Mouse (Mus musculus): ENCODE measurements around the gene Cdc5l.
"Not testable (repeated sequence)": the region's sequence is repeated elsewhere in the genome, so short reads cannot be mapped to it uniquely, and the experiment has no call there.

Cdc5l gene

GRCm38 (mm10) chr17:45433419-45434261 is at the start of gene Cdc5l:
Gene Cdc5l, minus strand, starts transcription at chr17:45433737.
- in situ Hi-C loops (cut with MboI, MseI): no loop called here

- in situ Hi-C loops (cut with MboI, MseI): no loop called here
Observed at GRCm38 (mm10) chr17:45480429-45480828, 46.9 kb upstream of the Cdc5l start.

- in situ Hi-C loops (cut with MboI, MseI): loop anchor here (5.0 kb wide), 1 partner anchor 74 kb away; no protein-coding TSS in a partner anchor
Observed at GRCm38 (mm10) chr17:45478234-45478825, 44.8 kb upstream of the Cdc5l start.

- in situ Hi-C loops (cut with MboI, MseI): loop anchor here (5.0 kb wide), 1 partner anchor 77 kb away; no protein-coding TSS in a partner anchor
Observed at GRCm38 (mm10) chr17:45474669-45475465, 41.3 kb upstream of the Cdc5l start, which contains the start of gene Spats1. Gene Spats1, minus strand, starts transcription at chr17:45475415.

- in situ Hi-C loops (cut with MboI, MseI): no loop called here
Observed at GRCm38 (mm10) chr17:45474146-45474545, 40.6 kb upstream of the Cdc5l start.

- in situ Hi-C loops (cut with MboI, MseI): no loop called here
Observed at GRCm38 (mm10) chr17:45473667-45474066, 40.1 kb upstream of the Cdc5l start.

GRCm38 (mm10) chr17:45470726-45471125 is 37.2 kb upstream of the Cdc5l start:
- in situ Hi-C loops (cut with MboI, MseI): no loop called here

- in situ Hi-C loops (cut with MboI, MseI): no loop called here
Observed at GRCm38 (mm10) chr17:45468302-45468701, 34.8 kb upstream of the Cdc5l start.

- in situ Hi-C loops (cut with MboI, MseI): no loop called here
Observed at GRCm38 (mm10) chr17:45466701-45467100, 33.2 kb upstream of the Cdc5l start.

GRCm38 (mm10) chr17:45464255-45464654 is 30.7 kb upstream of the Cdc5l start:
- in situ Hi-C loops (cut with MboI, MseI): no loop called here

GRCm38 (mm10) chr17:45462506-45462905 is 29.0 kb upstream of the Cdc5l start:
- in situ Hi-C loops (cut with MboI, MseI): no loop called here

- in situ Hi-C loops (cut with MboI, MseI): no loop called here
Observed at GRCm38 (mm10) chr17:45459062-45459461, 25.5 kb upstream of the Cdc5l start.

GRCm38 (mm10) chr17:45458516-45458915 is 25.0 kb upstream of the Cdc5l start:
- in situ Hi-C loops (cut with MboI, MseI): no loop called here

- in situ Hi-C loops (cut with MboI, MseI): no loop called here
Observed at GRCm38 (mm10) chr17:45457487-45457886, 23.9 kb upstream of the Cdc5l start.

GRCm38 (mm10) chr17:45456260-45457152 is 23.0 kb upstream of the Cdc5l start:
- in situ Hi-C loops (cut with MboI, MseI): no loop called here

GRCm38 (mm10) chr17:45455783-45456182 is 22.2 kb upstream of the Cdc5l start:
- in situ Hi-C loops (cut with MboI, MseI): not testable (repeated sequence)

GRCm38 (mm10) chr17:45454794-45455193 is 21.3 kb upstream of the Cdc5l start:
- in situ Hi-C loops (cut with MboI, MseI): no loop called here

GRCm38 (mm10) chr17:45452271-45452670 is 18.7 kb upstream of the Cdc5l start:
- in situ Hi-C loops (cut with MboI, MseI): no loop called here

- in situ Hi-C loops (cut with MboI, MseI): no loop called here
Observed at GRCm38 (mm10) chr17:45450153-45450552, 16.6 kb upstream of the Cdc5l start.

- in situ Hi-C loops (cut with MboI, MseI): no loop called here
Observed at GRCm38 (mm10) chr17:45449586-45449985, 16.0 kb upstream of the Cdc5l start.

GRCm38 (mm10) chr17:45447063-45447462 is 13.5 kb upstream of the Cdc5l start:
- in situ Hi-C loops (cut with MboI, MseI): no loop called here
